In the genomic region with DNA sequence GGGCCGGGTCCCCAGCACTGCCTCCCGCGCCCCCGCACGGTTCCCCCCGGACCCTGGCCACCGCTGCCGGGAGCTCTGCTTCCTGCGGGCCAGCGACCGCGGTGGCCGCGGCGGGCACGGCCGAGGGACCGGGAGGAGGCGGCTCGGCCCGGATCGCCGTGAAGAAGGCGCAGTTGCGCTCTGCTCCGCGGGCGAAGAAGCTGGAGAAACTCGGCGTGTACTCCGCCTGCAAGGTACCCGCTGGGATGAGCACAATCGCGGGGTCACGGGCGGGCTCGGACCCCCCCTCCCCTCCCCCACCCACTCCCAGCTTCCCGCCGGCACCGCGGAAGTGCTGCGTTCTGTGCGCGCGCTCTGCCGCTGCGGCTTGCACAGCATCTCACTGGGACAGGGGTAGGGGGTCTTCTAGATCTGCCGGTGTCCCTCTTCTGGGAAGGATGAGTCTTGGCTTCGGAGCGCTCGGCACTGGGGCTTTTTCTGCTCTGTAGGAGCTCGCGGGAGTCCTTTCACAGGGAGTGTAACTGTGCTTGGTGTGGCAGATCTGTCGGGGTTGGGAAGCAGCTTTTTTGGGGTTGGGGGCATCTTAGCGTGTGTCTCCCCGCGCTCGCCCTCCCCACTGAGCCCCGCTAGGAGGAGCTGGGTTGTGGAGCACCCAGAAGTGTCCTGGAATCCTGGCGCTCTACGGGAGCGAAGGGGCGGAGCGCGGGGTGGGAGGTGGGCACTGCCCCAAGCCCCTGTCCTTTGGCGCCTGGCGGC, we compare ENCODE assay signal across 8 mouse cellular contexts. TPM values are rescaled to one million over a fixed set of nuclear protein-coding genes. Genes with fewer than 3 reads are reported as not detected.
DNase-seq lines count a peak whose midpoint lies in the region; ATAC-seq and TF ChIP-seq lines count a peak whose summit lies in the region.

No protein-coding gene starts in this region.

- peaks cover 4% of the 10 kb centered on the region; the same call in 1 of the 2 replicates for H3K79me2 ChIP-seq in heart, adult 2 months (replicated peaks; ENCODE audit: control insufficient read depth, insufficient read depth, low read length)

- intact Hi-C loops in left cerebral cortex, adult 2 months (cut with DNase I), result loop anchor here (2.0 to 5.0 kb wide), 3 partner anchors 55 to 121 kb away; partner anchors contain the start of genes Rab5a and Sgo1
- intact Hi-C loops in heart, adult 2 months (cut with DNase I), result loop anchor here (1.0 to 5.0 kb wide), 4 partner anchors 19 to 121 kb away; partner anchors contain the start of genes Rab5a and Sgo1

- peaks cover 12% of the 10 kb centered on the region for H3K4me1 ChIP-seq in heart, adult 2 months (ENCODE audit: control insufficient read depth, insufficient read depth, low read length)
- H3K4me1 ChIP-seq in kidney, adult 2 months (ENCODE audit: control insufficient read depth, insufficient read depth, low read length), result peaks cover 19% of the 10 kb centered on the region
- H3K4me1 ChIP-seq in liver, embryonic 13.5 days (replicated peaks), result peaks cover 50% of the 10 kb centered on the region
- H3K4me1 ChIP-seq in stomach, postnatal 0 days (replicated peaks; ENCODE audit: control insufficient read depth, insufficient read depth), result no peaks in the 10 kb centered on the region

- peaks cover 10% of the 10 kb centered on the region for H3K36me3 ChIP-seq in heart, adult 2 months (ENCODE audit: control insufficient read depth, insufficient read depth, low read length)
- no peaks in the 10 kb centered on the region for H3K36me3 ChIP-seq in kidney, adult 2 months (ENCODE audit: control insufficient read depth, insufficient read depth, low read length)
- no peaks in the 10 kb centered on the region for H3K36me3 ChIP-seq in liver, embryonic 13.5 days
- no peaks in the 10 kb centered on the region for H3K36me3 ChIP-seq in stomach, postnatal 0 days (ENCODE audit: control insufficient read depth, insufficient read depth, low read length)

- peak overlapping the region; percentile 100 for H3K9ac ChIP-seq in heart, adult 2 months (ENCODE audit: low read depth, low read length)
- peak overlapping the region; percentile 90 for H3K9ac ChIP-seq in liver, embryonic 13.5 days
- H3K9ac ChIP-seq in stomach, postnatal 0 days (ENCODE audit: low read length), result peak overlapping the region; percentile 92

- TF ChIP-seq CTCF in left cerebral cortex, adult 2 months (IDR thresholded peaks at IDR 0.05), result peak; percentile 12
- TF ChIP-seq CTCF in heart, adult 2 months (IDR thresholded peaks at IDR 0.05), result peak; percentile 50
- 0 out of 2 replicates have a peak, but pooled peaks have one; percentile 7 for TF ChIP-seq CTCF in kidney, adult 2 months (conservative IDR thresholded peaks at IDR 0.05; ENCODE audit: insufficient read depth, insufficient read length, low read depth, low read length)
- TF ChIP-seq CTCF in stomach, postnatal 0 days (IDR thresholded peaks at IDR 0.05; ENCODE audit: low read depth), result peak; percentile 42

- TF ChIP-seq EP300 in heart, adult 2 months (IDR thresholded peaks at IDR 0.05; ENCODE audit: insufficient read depth, low read depth, low read length), result 0 out of 2 replicates have a peak, but pooled peaks have one; percentile 43
- TF ChIP-seq EP300 in stomach, postnatal 0 days (optimal IDR thresholded peaks at IDR 0.05), result no peak

- no peak for TF ChIP-seq POLR2A in heart, adult 2 months (IDR thresholded peaks at IDR 0.05; ENCODE audit: insufficient read depth, low read depth, low read length)
- no peak for TF ChIP-seq POLR2A in kidney, adult 2 months (IDR thresholded peaks at IDR 0.05; ENCODE audit: low read depth, low read length)

- peak overlapping the region; percentile 95 for H3K4me2 ChIP-seq in liver, embryonic 13.5 days
- H3K4me2 ChIP-seq in stomach, postnatal 0 days (replicated peaks; ENCODE audit: low read depth), result peak overlapping the region; percentile 96

- no peaks in the 10 kb centered on the region for H3K27me3 ChIP-seq in heart, adult 2 months (ENCODE audit: control insufficient read depth, insufficient read depth, low read length)
- no peaks in the 10 kb centered on the region for H3K27me3 ChIP-seq in kidney, adult 2 months (replicated peaks; ENCODE audit: control insufficient read depth, insufficient read depth, low read length)
- H3K27me3 ChIP-seq in liver, embryonic 13.5 days, result no peaks in the 10 kb centered on the region
- H3K27me3 ChIP-seq in stomach, postnatal 0 days (ENCODE audit: control insufficient read depth, insufficient read depth, low read length), result no peaks in the 10 kb centered on the region

- H3K4me3 ChIP-seq in left cerebral cortex, adult 2 months, result peak overlapping the region; percentile 79
- peak overlapping the region; percentile 97 for H3K4me3 ChIP-seq in heart, adult 2 months
- H3K4me3 ChIP-seq in kidney, adult 2 months (ENCODE audit: insufficient read depth, low read depth, low read length), result peak overlapping the region; percentile 99
- H3K4me3 ChIP-seq in liver, embryonic 13.5 days (replicated peaks), result peak overlapping the region; percentile 78
- H3K4me3 ChIP-seq in stomach, postnatal 0 days (ENCODE audit: low read depth, low read length), result peak overlapping the region; percentile 87

- peak overlapping the region; percentile 86 for H3K27ac ChIP-seq in left cerebral cortex, adult 2 months
- peak overlapping the region; percentile 94 for H3K27ac ChIP-seq in heart, adult 2 months
- peak overlapping the region; percentile 92 for H3K27ac ChIP-seq in kidney, adult 2 months (ENCODE audit: insufficient read depth, low read depth, low read length)
- peak overlapping the region; percentile 95 for H3K27ac ChIP-seq in liver, embryonic 13.5 days
- peak overlapping the region; percentile 98 for H3K27ac ChIP-seq in stomach, postnatal 0 days (replicated peaks)

- peak; percentile 37 to 39 for DNase-seq in left cerebral cortex, adult 2 months (ENCODE audit: extremely low spot score in 1 of 2, low spot score in 2 of 2)
- no peak for DNase-seq in left cerebral cortex, adult 8-10 months (ENCODE audit: low spot score in 2 of 2)
- peak; percentile 60 for DNase-seq in embryo, embryonic 10.5 days (ENCODE audit: low spot score)
- peak; percentile 68 to 75 for DNase-seq in heart, adult 2 months
- peak; percentile 57 for DNase-seq in kidney, adult 2 months
- peak; percentile 43 for DNase-seq in liver, embryonic 13.5 days
- peak; percentile 80 for DNase-seq in neural tube, embryonic 10.5 days (ENCODE audit: extremely low spot score, low spot score)
- DNase-seq in stomach, postnatal 0 days (ENCODE audit: low spot score), result peak; percentile 62

- under 1% methylated on average over 56 of the region's 67 CpGs for WGBS in heart, adult 2 months
- under 1% methylated on average over 67 of the region's 67 CpGs for WGBS in kidney, adult 2 months
- WGBS in liver, embryonic 13.5 days (ENCODE audit: insufficient replicate concordance), result under 1% methylated on average over 44 of the region's 67 CpGs
- under 1% methylated on average over 40 of the region's 67 CpGs for WGBS in stomach, postnatal 0 days

- no peaks in the 10 kb centered on the region for H3K9me3 ChIP-seq in liver, embryonic 13.5 days (replicated peaks)
- no peaks in the 10 kb centered on the region for H3K9me3 ChIP-seq in stomach, postnatal 0 days (ENCODE audit: control insufficient read depth, low read length)

- peak; percentile 52 for ATAC-seq in liver, embryonic 13.5 days (ENCODE audit: low read depth)
- ATAC-seq in stomach, postnatal 0 days (ENCODE audit: low FRiP score, low TSS enrichment), result peak; percentile 55

RNA-seq across cellular contexts. Expression of gene Kat2b, which starts 0.9 kb away (rescaled TPM):
- total RNA-seq in left cerebral cortex, adult 2 months (2021), result 10 to 100 TPM; 17.1 to 18.4 TPM
- total RNA-seq in left cerebral cortex, adult 8-10 months (2022), result 10 to 100 TPM; 16.8 to 35.3 (median 24.3) TPM
- total RNA-seq in heart, adult 2 months (2021), result 10 to 100 TPM; 78.7 to 82.9 TPM
- polyA plus RNA-seq in heart, adult 2 months (2012; rRNA removed), result 20.0 and 51.0 TPM in 2 replicates
- polyA plus RNA-seq in kidney, adult 2 months (2012; rRNA removed), result 9.9 and 15.5 TPM in 2 replicates
- 4.6 and 5.1 TPM in 2 replicates for polyA plus RNA-seq in liver, embryonic 13.5 days (2015; fragmentation: Nextera tagmentation; extraction: Ambion mirVana)
- 3.8 and 4.9 TPM in 2 replicates for polyA plus RNA-seq in stomach, postnatal 0 days (2015; fragmentation: Nextera tagmentation; extraction: Ambion mirVana)

RNA-seq across cellular contexts. Expression of gene Pp2d1, which starts 28.3 kb away (rescaled TPM):
- not detected for total RNA-seq in left cerebral cortex, adult 2 months (2021)
- total RNA-seq in left cerebral cortex, adult 8-10 months (2022), result under 1 TPM in 1 of 4 experiments, not detected in 3; 0.15 TPM
- total RNA-seq in heart, adult 2 months (2021), result not detected
- polyA plus RNA-seq in heart, adult 2 months (2012; rRNA removed), result not detected in 2 replicates
- not detected in 2 replicates for polyA plus RNA-seq in kidney, adult 2 months (2012; rRNA removed)
- 0.08 and 0.09 TPM in 2 replicates for polyA plus RNA-seq in liver, embryonic 13.5 days (2015; fragmentation: Nextera tagmentation; extraction: Ambion mirVana)
- polyA plus RNA-seq in stomach, postnatal 0 days (2015; fragmentation: Nextera tagmentation; extraction: Ambion mirVana), result 0.12 and 0.22 TPM in 2 replicates

Comparison
In these comparisons a context has a peak if more than half of its experiments do, and no peak if none do; other contexts are left out.
1. DNase-seq: peak in left cerebral cortex, adult 2 months (2 of 2), embryo, embryonic 10.5 days (single experiment), heart, adult 2 months (2 of 2), kidney, adult 2 months (single experiment), liver, embryonic 13.5 days (single experiment), neural tube, embryonic 10.5 days (single experiment) and stomach, postnatal 0 days (single experiment); none in left cerebral cortex, adult 8-10 months (0 of 2).
2. Peak in every context shown above with its lines, with median percentiles within 50 percentile points of each other: H3K27ac ChIP-seq, H3K4me3 ChIP-seq, CTCF ChIP-seq and H3K9ac ChIP-seq.